Mouse (Mus musculus) stomach, postnatal 0 days (tissue): ENCODE results near the gene Brinp3. TPM values are rescaled to one million over a fixed set of nuclear protein-coding genes. Genes with fewer than 3 reads are reported as not detected.

Experiments
- ATAC-seq: fragments of 200-750 bp; cut with Nextera tagmentation; 2 replicates; pipeline ENCODE4 v1.8.0; 2017; ENCODE audit not compliant: low FRiP score, low TSS enrichment
- DNase-seq: peaks from one replicate; pipeline ENCODE4 v3.0.0-alpha.2; 2016; ENCODE audit warnings: low spot score
- H3K27ac ChIP-seq: fragments of 300-500 bp; sonication (generic); replicated peaks from 2 replicates; pipeline ENCODE4 v1.5.1; 2014; ENCODE audit warnings: mild to moderate bottlenecking, control low read depth
- H3K27me3 ChIP-seq: fragments of 300-500 bp; sonication (generic); 2 replicates; pipeline ENCODE4 v1.6.1; 2014; ENCODE audit warnings: low read length; ENCODE audit not compliant: control insufficient read depth, insufficient read depth
- H3K36me3 ChIP-seq: fragments of 300-500 bp; sonication (generic); 2 replicates; pipeline ENCODE4 v1.6.1; 2014; ENCODE audit warnings: low read length, mixed read lengths; ENCODE audit not compliant: control insufficient read depth, insufficient read depth
- H3K4me1 ChIP-seq: fragments of 300-500 bp; sonication (generic); replicated peaks from 2 replicates; pipeline ENCODE4 v1.6.1; 2014; ENCODE audit warnings: antibody characterized with exemption; ENCODE audit not compliant: control insufficient read depth, insufficient read depth
- H3K4me2 ChIP-seq: fragments of 300-500 bp; sonication (generic); replicated peaks from 2 replicates; pipeline ENCODE4 v1.6.1; 2014; ENCODE audit warnings: low read depth, mild to moderate bottlenecking, control low read depth, moderate library complexity
- H3K4me3 ChIP-seq: fragments of 300-500 bp; sonication (generic); 2 replicates; pipeline ENCODE4 v1.5.1; 2014; ENCODE audit warnings: low read depth, low read length, control low read depth
- H3K9ac ChIP-seq: fragments of 300-500 bp; sonication (generic); 2 replicates; pipeline ENCODE4 v1.6.1; 2014; ENCODE audit warnings: mild to moderate bottlenecking, low read length, control low read depth, mixed read lengths
- H3K9me3 ChIP-seq: fragments of 300-500 bp; sonication (generic); 2 replicates; pipeline ENCODE4 v1.6.1; 2016; ENCODE audit warnings: low read length; ENCODE audit not compliant: control insufficient read depth
- CTCF ChIP-seq: IDR thresholded peaks from 2 replicates; pipeline ENCODE4 v1.5.1; 2016; ENCODE audit warnings: antibody characterized with exemption, low read depth, mild to moderate bottlenecking, moderate library complexity
- EP300 ChIP-seq: optimal IDR thresholded peaks from 2 replicates; pipeline ENCODE3; 2016; ENCODE audit warnings: antibody characterized with exemption
- WGBS: fragments of 180-500 bp; shearing (Covaris S2); extraction: QIAGEN DNeasy Blood & Tissue Kit; methylation state at CpG from one replicate; pipeline ENCODE4 v1.1.7; 2014; 5-methylcytosine and 5-hydroxymethylcytosine counted together
- polyA plus RNA-seq: library from polyadenylated mRNA; unstranded; fragments of >200 nt; fragmentation: Nextera tagmentation; extraction: Ambion mirVana; gene quantifications from 2 replicates; pipeline ENCODE4 v1.2.1, GENCODE M21; 2015

Gene Brinp3
- polyA plus RNA-seq, 1 experiment from 2014 or later, result 0.73 TPM

GRCm38 (mm10) chr1:146498780-146499114 is 4.2 kb downstream of the Brinp3 start:
- peak overlapping the region; percentile 46 for H3K4me3 ChIP-seq
- H3K9me3 ChIP-seq, result no peaks in the 10 kb centered on the region
- ATAC-seq (no peak), DNase-seq (no peak)
- 11% methylated on average over 1 of the region's 1 CpGs for WGBS
- H3K4me2 ChIP-seq, result peak overlapping the region; percentile 75
- H3K4me1 ChIP-seq, result 0 out of 2 replicates have a peak, but pooled peaks cover 3% of the 10 kb centered on the region
- H3K9ac ChIP-seq, result no peak overlapping the region
- no peak overlapping the region for H3K27ac ChIP-seq
- no peaks in the 10 kb centered on the region for H3K27me3 ChIP-seq
- H3K36me3 ChIP-seq, result no peaks in the 10 kb centered on the region
- TF ChIP-seq EP300 (no peak), CTCF (no peak)

GRCm38 (mm10) chr1:146515377-146515776 is 20.8 kb downstream of the Brinp3 start:
- ATAC-seq, result no peak
- 0 out of 2 replicates have a peak, but pooled peaks have one; percentile 15 for TF ChIP-seq CTCF
- TF ChIP-seq EP300, result no peak
- H3K4me3 ChIP-seq, result no peak overlapping the region
- no peaks in the 10 kb centered on the region for H3K27me3 ChIP-seq
- no peak overlapping the region for H3K27ac ChIP-seq
- H3K4me1 ChIP-seq, result no peaks in the 10 kb centered on the region
- no peaks in the 10 kb centered on the region for H3K36me3 ChIP-seq
- H3K4me2 ChIP-seq, result no peak overlapping the region
- no peak for DNase-seq
- WGBS, result 67% methylated on average over 2 of the region's 2 CpGs
- no peak overlapping the region for H3K9ac ChIP-seq
- no peaks in the 10 kb centered on the region for H3K9me3 ChIP-seq

GRCm38 (mm10) chr1:146523727-146524573 is 29.4 kb downstream of the Brinp3 start:
- ATAC-seq (no peak), DNase-seq (no peak)
- TF ChIP-seq CTCF, result no peak
- no peak for TF ChIP-seq EP300
- Histone ChIP-seq H3K9ac (no peak overlapping the region), H3K36me3 (no peaks in the 10 kb centered on the region), H3K4me3 (no peak overlapping the region), H3K4me1 (no peaks in the 10 kb centered on the region), H3K4me2 (no peak overlapping the region), H3K27me3 (no peaks in the 10 kb centered on the region), H3K9me3 (no peaks in the 10 kb centered on the region), H3K27ac (no peak overlapping the region)
- 76% methylated on average over 11 of the region's 11 CpGs for WGBS

- DNase-seq (no peak), ATAC-seq (no peak)
- Histone ChIP-seq H3K36me3 (no peaks in the 10 kb centered on the region), H3K4me1 (no peaks in the 10 kb centered on the region), H3K4me2 (no peak overlapping the region), H3K27ac (no peak overlapping the region), H3K27me3 (no peaks in the 10 kb centered on the region), H3K4me3 (no peak overlapping the region), H3K9ac (no peak overlapping the region), H3K9me3 (no peaks in the 10 kb centered on the region)
- TF ChIP-seq EP300 (no peak), CTCF (no peak)
Measured at GRCm38 (mm10) chr1:146528572-146528971, 34.0 kb downstream of the Brinp3 start.

- no peak for DNase-seq
- H3K4me1 ChIP-seq, result no peaks in the 10 kb centered on the region
- H3K27ac ChIP-seq, result no peak overlapping the region
- H3K4me3 ChIP-seq, result no peak overlapping the region
- H3K27me3 ChIP-seq, result no peaks in the 10 kb centered on the region
- H3K36me3 ChIP-seq, result no peaks in the 10 kb centered on the region
- ATAC-seq, result no peak
- no peaks in the 10 kb centered on the region for H3K9me3 ChIP-seq
- H3K4me2 ChIP-seq, result no peak overlapping the region
- TF ChIP-seq CTCF (no peak), EP300 (no peak)
- 75% methylated on average over 2 of the region's 2 CpGs for WGBS
- H3K9ac ChIP-seq, result no peak overlapping the region
Measured at GRCm38 (mm10) chr1:146546847-146547428, 52.4 kb downstream of the Brinp3 start.

- Histone ChIP-seq H3K27me3 (no peaks in the 10 kb centered on the region), H3K9me3 (no peaks in the 10 kb centered on the region), H3K4me3 (no peak overlapping the region), H3K4me1 (no peaks in the 10 kb centered on the region), H3K36me3 (no peaks in the 10 kb centered on the region), H3K27ac (no peak overlapping the region), H3K4me2 (no peak overlapping the region), H3K9ac (no peak overlapping the region)
- DNase-seq, result no peak
- ATAC-seq, result no peak
- TF ChIP-seq CTCF (no peak), EP300 (no peak)
Measured at GRCm38 (mm10) chr1:146556982-146557381, 62.4 kb downstream of the Brinp3 start.
